Mouse (Mus musculus): ENCODE results near the gene Smad9. TPM values are rescaled to one million over a fixed set of nuclear protein-coding genes. Genes with fewer than 3 reads are reported as not detected.

The Smad9 gene
- polyA plus RNA-seq, 1 experiment, result 0.47 TPM

GRCm38 (mm10) chr3:54793762-54794161, 38.4 kb downstream of the Smad9 start:
- no peaks in the 10 kb centered on the region for H3K27me3 ChIP-seq (ENCODE audit: control insufficient read depth, insufficient read depth, low read length)
- no peaks in the 10 kb centered on the region for H3K36me3 ChIP-seq (ENCODE audit: control insufficient read depth, insufficient read depth, low read length)
- TF ChIP-seq CTCF (IDR thresholded peaks at IDR 0.05; ENCODE audit: control insufficient read depth, insufficient read depth, insufficient replicate concordance, low read depth, low read length), result 0 out of 2 replicates have a peak, but pooled peaks have one; percentile 8
- TF ChIP-seq POLR2A (IDR thresholded peaks at IDR 0.05; ENCODE audit: control insufficient read depth, low read depth, low read length), result no peak
- no peak overlapping the region for H3K27ac ChIP-seq (ENCODE audit: control insufficient read depth, insufficient read depth, low read depth, low read length)
- no peak overlapping the region for H3K4me3 ChIP-seq (ENCODE audit: control insufficient read depth, low read depth, low read length)
- H3K4me1 ChIP-seq (ENCODE audit: control insufficient read depth, insufficient read depth, low read length), result peaks cover 8% of the 10 kb centered on the region

GRCm38 (mm10) chr3:54795379-54795778, 40.0 kb downstream of the Smad9 start:
- peaks cover 2% of the 10 kb centered on the region for H3K4me1 ChIP-seq (ENCODE audit: control insufficient read depth, insufficient read depth, low read length)
- no peak overlapping the region for H3K27ac ChIP-seq (ENCODE audit: control insufficient read depth, insufficient read depth, low read depth, low read length)
- H3K36me3 ChIP-seq (ENCODE audit: control insufficient read depth, insufficient read depth, low read length), result no peaks in the 10 kb centered on the region
- peak; percentile 46; the same call in 1 of the 2 replicates for TF ChIP-seq CTCF (IDR thresholded peaks at IDR 0.05; ENCODE audit: control insufficient read depth, insufficient read depth, insufficient replicate concordance, low read depth, low read length)
- TF ChIP-seq POLR2A (IDR thresholded peaks at IDR 0.05; ENCODE audit: control insufficient read depth, low read depth, low read length), result no peak
- no peak overlapping the region for H3K4me3 ChIP-seq (ENCODE audit: control insufficient read depth, low read depth, low read length)
- no peaks in the 10 kb centered on the region for H3K27me3 ChIP-seq (ENCODE audit: control insufficient read depth, insufficient read depth, low read length)

DNA sequence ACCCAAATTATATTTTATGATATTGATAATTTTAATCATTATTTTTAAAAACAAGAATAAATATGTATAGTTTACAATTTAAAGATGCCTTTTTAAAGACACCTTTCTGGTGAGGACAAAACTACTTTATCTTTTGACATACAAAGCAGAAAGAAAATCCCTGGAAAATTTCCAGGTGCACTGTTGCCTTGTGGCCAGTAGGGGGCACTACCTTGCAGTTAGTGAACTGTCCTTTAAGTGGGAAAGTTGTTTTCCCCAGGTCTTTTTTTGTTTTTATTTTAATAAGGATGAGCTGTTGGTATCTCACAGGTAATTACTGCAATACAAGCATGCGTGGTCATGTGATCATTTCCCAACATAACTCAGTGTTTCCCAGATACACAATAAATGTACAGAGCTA, 40.4 kb downstream of the Smad9 start:
- no peaks in the 10 kb centered on the region for H3K36me3 ChIP-seq (ENCODE audit: control insufficient read depth, insufficient read depth, low read length)
- H3K27me3 ChIP-seq (ENCODE audit: control insufficient read depth, insufficient read depth, low read length), result no peaks in the 10 kb centered on the region
- H3K4me3 ChIP-seq (ENCODE audit: control insufficient read depth, low read depth, low read length), result no peak overlapping the region
- peaks cover 2% of the 10 kb centered on the region for H3K4me1 ChIP-seq (ENCODE audit: control insufficient read depth, insufficient read depth, low read length)
- TF ChIP-seq CTCF (IDR thresholded peaks at IDR 0.05; ENCODE audit: control insufficient read depth, insufficient read depth, insufficient replicate concordance, low read depth, low read length), result no peak
- no peak for TF ChIP-seq POLR2A (IDR thresholded peaks at IDR 0.05; ENCODE audit: control insufficient read depth, low read depth, low read length)
- no peak overlapping the region for H3K27ac ChIP-seq (ENCODE audit: control insufficient read depth, insufficient read depth, low read depth, low read length)

- Histone ChIP-seq H3K36me3 (ENCODE audit: control insufficient read depth, insufficient read depth, low read length) (no peaks in the 10 kb centered on the region), H3K27me3 (ENCODE audit: control insufficient read depth, insufficient read depth, low read length) (no peaks in the 10 kb centered on the region), H3K27ac (ENCODE audit: control insufficient read depth, insufficient read depth, low read depth, low read length) (no peak overlapping the region), H3K4me3 (ENCODE audit: control insufficient read depth, low read depth, low read length) (peak overlapping the region; percentile 8), H3K4me1 (ENCODE audit: control insufficient read depth, insufficient read depth, low read length) (peaks cover 2% of the 10 kb centered on the region)
- TF ChIP-seq CTCF (IDR thresholded peaks at IDR 0.05; ENCODE audit: control insufficient read depth, insufficient read depth, insufficient replicate concordance, low read depth, low read length), result peak; percentile 34; the same call in 1 of the 2 replicates
- no peak for TF ChIP-seq POLR2A (IDR thresholded peaks at IDR 0.05; ENCODE audit: control insufficient read depth, low read depth, low read length)
Observed at GRCm38 (mm10) chr3:54797211-54797610, 41.8 kb downstream of the Smad9 start.

DNA sequence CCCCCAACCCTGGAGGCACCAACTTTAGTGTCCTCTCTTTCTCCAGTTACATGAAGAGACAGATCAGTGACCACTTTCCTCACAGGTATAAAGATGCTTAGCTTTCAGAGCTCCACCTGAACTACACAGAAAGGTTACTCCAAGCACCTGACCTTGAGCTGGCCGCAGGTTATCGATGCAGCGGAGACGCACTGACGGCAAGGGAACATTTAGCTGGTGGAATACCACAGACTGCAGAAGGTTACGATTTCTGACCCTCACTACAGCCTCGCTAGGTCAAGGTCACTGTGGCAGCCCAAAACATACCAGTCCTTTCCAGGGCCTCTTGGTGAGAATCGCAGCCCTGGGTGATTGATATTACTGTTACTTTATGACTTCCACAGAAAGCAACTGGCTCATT, 48.3 kb downstream of the Smad9 start:
- peaks cover 2% of the 10 kb centered on the region for H3K36me3 ChIP-seq (ENCODE audit: control insufficient read depth, insufficient read depth, low read length)
- TF ChIP-seq CTCF (IDR thresholded peaks at IDR 0.05; ENCODE audit: control insufficient read depth, insufficient read depth, insufficient replicate concordance, low read depth, low read length) (no peak), POLR2A (IDR thresholded peaks at IDR 0.05; ENCODE audit: control insufficient read depth, low read depth, low read length) (no peak)
- no peaks in the 10 kb centered on the region for H3K27me3 ChIP-seq (ENCODE audit: control insufficient read depth, insufficient read depth, low read length)

GRCm38 (mm10) chr3:54807061-54807661, 51.8 kb downstream of the Smad9 start:
- Histone ChIP-seq H3K36me3 (ENCODE audit: control insufficient read depth, insufficient read depth, low read length) (peaks cover 2% of the 10 kb centered on the region), H3K4me3 (ENCODE audit: control insufficient read depth, low read depth, low read length) (peak overlapping the region; percentile 95), H3K27me3 (ENCODE audit: control insufficient read depth, insufficient read depth, low read length) (no peaks in the 10 kb centered on the region), H3K27ac (ENCODE audit: control insufficient read depth, insufficient read depth, low read depth, low read length) (peak overlapping the region; percentile 99), H3K4me1 (ENCODE audit: control insufficient read depth, insufficient read depth, low read length) (peaks cover 9% of the 10 kb centered on the region)
- TF ChIP-seq POLR2A (IDR thresholded peaks at IDR 0.05; ENCODE audit: control insufficient read depth, low read depth, low read length) (no peak), CTCF (IDR thresholded peaks at IDR 0.05; ENCODE audit: control insufficient read depth, insufficient read depth, insufficient replicate concordance, low read depth, low read length) (no peak)

More for the DNA sequence above, 48.3 kb downstream of the Smad9 start:
- H3K4me1 ChIP-seq (ENCODE audit: control insufficient read depth, insufficient read depth, low read length), result peaks cover 9% of the 10 kb centered on the region
- no peak overlapping the region for H3K27ac ChIP-seq (ENCODE audit: control insufficient read depth, insufficient read depth, low read depth, low read length)
- no peak overlapping the region for H3K4me3 ChIP-seq (ENCODE audit: control insufficient read depth, low read depth, low read length)

GRCm38 (mm10) chr3:54807666-54808217, 52.4 kb downstream of the Smad9 start, which contains the start of gene Rfxap:
Rfxap (minus strand) TSS chr3:54807791.
- H3K4me3 ChIP-seq (ENCODE audit: control insufficient read depth, low read depth, low read length), result peak within 1 kb of the TSS; percentile 95
- peak within 1 kb of the TSS; percentile 99 for H3K27ac ChIP-seq (ENCODE audit: control insufficient read depth, insufficient read depth, low read depth, low read length)
- peaks cover 2% of the 10 kb centered on the region for H3K36me3 ChIP-seq (ENCODE audit: control insufficient read depth, insufficient read depth, low read length)
- TF ChIP-seq CTCF (IDR thresholded peaks at IDR 0.05; ENCODE audit: control insufficient read depth, insufficient read depth, insufficient replicate concordance, low read depth, low read length) (0 out of 2 replicates have a peak, but pooled peaks have one; percentile 10), POLR2A (IDR thresholded peaks at IDR 0.05; ENCODE audit: control insufficient read depth, low read depth, low read length) (peak; percentile 91)
- peaks cover 9% of the 10 kb centered on the region for H3K4me1 ChIP-seq (ENCODE audit: control insufficient read depth, insufficient read depth, low read length)
- no peaks in the 10 kb centered on the region for H3K27me3 ChIP-seq (ENCODE audit: control insufficient read depth, insufficient read depth, low read length)

Measured in testis, adult 2 months (tissue).